Mouse (Mus musculus): ENCODE measurements around the gene Trpm3.

The Trpm3 gene

DNA sequence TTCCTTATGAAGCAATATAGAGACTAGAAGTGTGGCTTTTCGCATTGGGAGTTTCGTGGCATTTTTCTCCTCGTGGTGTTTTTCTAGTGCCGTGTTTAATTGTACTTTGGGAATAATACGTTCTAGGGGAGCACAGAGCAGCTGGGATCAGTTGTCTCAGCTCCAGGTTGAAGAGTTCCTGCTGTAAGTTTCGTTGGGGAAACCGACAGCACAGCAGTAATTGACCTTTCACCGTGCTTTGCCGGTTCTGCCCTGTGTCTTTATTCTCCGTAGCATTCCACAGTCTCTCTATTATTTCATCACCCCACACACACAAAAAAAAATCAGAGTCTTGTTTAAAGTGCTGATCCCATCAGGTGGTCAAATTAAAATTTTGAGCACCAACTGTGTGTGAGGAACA lies 496.8 kb downstream of the Trpm3 start:
- no peak for DNase-seq (ENCODE audit: low spot score in 2 of 2)

DNA sequence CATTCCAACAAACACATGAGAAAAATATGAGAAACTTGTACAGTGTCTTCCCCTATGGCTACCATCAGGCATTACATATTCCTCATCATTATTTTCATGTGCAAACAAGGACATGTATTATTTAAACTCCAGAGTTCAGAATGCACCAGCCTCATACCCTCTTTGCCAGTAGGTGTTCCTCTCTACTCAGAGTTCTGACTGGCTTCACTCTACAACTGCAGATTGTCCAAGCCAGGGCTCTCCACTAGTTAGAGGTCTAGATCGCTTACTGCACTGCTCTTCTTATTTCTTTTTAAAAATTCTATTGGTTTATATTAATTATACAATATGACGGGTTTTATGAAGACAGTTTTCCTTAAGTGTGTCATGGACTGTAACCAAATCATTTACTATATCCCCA lies 498.9 kb downstream of the Trpm3 start:
- no peak for DNase-seq (ENCODE audit: low spot score in 2 of 2)

DNA sequence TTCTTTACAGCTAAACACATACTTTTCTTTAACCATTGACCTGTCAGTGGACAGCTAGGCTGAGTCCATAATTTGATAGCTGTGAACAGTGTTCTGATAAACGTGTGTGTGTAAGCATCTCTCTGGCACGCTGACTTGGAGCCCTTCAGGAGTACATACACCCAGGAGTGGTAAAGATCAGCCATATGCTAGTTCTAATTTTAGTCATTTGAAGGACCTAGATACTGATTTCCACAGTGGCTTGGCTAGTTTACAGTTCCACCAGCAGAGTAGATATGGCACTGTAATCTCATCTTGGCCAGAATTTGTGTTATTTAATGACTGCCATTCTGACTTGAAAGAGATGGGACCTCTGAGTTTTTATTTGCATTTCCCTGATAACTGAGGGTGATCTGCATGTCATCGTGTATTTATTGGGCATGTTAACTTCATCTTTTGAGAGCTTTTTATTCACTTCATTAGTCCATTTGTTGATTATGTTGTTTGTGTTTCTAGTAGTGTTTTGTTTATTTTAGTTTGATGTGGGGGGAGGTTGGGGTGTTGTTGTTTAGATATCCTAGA lies 499.6 kb downstream of the Trpm3 start:
- no peak for DNase-seq (ENCODE audit: low spot score in 2 of 2)

DNA sequence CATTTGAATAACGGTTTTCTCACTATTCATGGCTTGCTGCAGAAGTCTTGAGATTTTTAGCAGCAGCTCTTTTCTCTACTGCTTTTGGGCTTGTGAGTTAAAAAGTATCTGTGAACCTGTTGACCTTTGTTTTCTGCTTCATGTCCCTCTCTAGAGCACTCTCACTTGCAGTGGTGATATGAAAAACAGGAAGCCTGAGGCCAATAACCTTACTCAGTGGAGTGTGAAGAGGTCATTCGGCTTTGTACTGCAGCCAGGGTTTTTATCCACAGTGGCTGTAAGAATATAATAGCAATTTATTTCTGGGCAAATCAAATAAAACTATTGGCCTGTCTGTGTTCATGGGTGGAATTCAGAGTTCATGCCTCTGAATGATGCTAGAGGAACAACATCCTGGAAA lies 503.3 kb downstream of the Trpm3 start:
- DNase-seq (ENCODE audit: low spot score in 2 of 2) = no peak

DNA sequence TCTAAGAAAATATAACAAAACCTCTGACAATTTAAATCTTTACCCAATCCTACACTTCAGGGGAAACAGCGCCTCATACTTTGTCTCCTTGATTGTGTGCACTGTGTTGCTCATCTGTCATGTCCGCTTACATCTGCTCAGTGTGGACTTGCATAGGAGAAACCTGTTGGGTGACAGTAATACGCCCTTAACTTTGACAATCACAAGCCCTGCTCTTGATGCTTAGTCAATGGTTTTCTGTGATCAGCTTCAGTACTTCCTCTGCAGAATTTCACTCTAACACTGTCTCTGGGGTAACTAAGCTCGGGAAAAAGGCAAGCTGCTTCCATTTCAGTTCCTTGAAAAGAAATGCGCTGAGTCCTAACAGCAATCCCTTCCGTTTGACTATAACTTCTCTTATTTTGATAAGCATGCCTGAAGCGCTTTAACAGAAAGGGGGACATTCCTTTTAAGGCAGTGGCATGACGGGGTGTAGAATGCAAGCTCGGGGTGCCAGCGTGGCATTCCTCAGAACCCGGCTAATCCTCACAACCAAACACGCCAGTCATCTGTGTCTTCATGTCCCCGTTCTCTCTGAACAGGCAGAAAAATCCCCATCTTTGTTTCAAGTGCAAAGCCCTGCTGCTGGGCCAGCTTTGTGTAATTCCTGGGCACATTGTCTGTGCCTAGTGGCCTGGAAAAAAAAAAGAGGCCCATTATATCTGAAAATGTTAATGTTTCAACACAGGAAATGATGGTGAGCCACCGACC lies 517.8 kb downstream of the Trpm3 start:
- no peak for DNase-seq (ENCODE audit: low spot score in 2 of 2)

DNA sequence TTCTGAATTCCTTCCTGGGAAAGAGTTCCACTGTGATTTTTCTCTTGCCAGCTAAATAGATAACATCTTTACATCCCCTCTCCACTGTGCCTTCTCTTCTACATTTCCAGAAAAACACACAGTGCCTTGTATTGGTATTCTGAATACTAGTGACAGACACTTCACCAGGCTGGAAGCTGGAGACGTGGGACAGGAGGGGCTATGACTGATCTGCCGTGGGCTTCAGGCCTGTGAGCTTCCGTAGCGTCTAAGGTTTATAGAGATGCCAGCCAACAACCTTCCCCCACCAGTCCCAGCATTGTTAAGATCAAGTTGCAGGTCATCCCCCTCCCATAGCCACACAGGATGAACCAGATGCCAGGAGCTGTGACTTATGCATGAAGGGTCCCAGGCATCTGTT lies 518.4 kb downstream of the Trpm3 start:
- no peak for DNase-seq (ENCODE audit: low spot score in 2 of 2)

DNA sequence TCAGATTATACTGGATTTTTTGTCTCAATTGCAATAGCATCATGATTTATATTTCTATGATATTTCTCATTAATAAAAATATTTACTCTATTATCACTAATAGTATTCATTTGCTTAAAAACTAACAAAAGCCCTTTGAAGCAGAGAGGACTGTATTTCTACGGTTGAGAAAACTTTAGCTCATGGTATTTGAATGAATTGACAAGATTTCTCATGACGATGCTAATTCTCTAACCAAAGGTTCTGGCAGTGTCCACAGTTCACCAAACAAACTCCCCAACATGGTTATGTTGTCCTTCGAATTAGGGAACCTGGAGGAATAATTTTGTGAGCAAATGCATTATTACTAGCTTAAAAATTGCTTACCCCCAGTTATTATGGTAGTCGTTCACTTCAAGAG lies 526.6 kb downstream of the Trpm3 start:
- DNase-seq (ENCODE audit: low spot score in 2 of 2) = no peak

DNA sequence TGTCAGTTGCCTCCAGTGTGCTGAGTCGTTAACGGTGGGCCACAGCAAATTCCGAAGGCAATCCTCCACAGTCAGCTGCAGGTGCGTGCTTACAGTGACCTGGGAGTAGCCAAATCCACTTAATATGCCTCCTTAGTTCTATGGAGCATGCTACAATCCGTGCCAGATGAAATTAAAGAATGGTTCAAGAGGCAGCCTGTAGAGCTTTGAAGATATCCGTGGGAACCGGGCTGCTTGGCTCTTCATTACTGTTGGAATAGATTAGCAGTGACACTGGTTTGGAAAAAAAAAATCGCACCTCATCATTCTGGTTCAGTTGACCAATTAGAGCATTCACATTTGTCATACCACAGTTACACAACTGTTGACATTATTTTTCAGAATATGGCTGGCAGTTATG lies 531.4 kb downstream of the Trpm3 start:
- no peak for DNase-seq (ENCODE audit: low spot score in 2 of 2)

DNA sequence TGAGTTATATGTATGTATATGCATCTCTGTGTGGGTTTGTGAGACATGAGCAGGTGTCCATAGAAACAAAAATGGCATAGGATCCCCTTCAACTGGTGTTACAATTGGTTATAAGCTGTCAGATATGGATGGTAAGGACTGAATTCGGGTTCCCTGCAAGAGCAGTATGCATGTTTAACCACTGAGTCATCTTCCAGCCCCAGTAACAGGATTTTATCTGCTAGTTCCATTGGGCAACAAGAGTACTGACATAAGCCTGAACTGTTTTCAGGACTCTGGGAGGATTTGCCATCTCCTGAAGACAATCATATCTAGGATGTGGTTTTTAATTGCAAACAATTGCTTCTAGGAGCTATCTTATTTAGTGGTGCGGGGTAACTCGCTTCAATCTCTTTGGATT lies 534.0 kb downstream of the Trpm3 start:
- DNase-seq (ENCODE audit: low spot score in 2 of 2) = no peak

DNA sequence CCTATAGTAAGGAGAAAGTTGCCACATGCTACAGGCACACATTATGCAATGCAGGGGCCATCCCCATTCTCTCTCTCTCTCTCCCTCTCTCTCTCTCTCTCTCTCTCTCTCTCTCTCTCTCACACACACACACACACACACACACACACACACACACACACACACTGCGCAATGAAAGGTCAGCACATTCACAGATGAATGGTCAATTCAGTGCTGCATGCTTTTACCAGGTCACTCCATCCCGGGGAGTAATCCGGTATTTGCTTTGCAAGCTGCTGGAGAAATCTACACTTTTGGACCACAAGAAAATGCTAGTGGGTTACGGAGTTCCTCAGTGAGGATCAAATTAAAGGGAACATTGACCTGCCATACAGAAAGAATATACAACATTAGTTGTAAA lies 537.4 kb downstream of the Trpm3 start:
- no peak for DNase-seq (ENCODE audit: low spot score in 2 of 2)

DNA sequence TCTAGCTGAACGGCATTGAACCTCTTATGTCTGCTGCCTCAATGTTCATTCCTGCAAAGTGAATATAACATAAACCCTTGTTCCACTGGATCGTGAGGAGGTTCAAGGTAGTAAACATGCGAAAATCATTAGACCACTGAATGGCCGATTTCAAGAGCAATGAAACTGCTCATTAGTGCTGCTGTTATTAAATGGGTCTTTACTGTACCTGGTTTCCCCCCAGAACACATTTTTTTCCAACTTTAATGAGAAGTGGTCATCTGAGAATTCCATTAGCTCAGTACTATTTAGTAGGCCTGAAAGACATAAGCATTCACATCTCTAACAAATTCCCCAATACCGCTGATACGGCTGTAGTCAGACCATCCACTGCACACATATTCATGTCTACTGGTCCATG lies 543.4 kb downstream of the Trpm3 start:
- no peak for DNase-seq (ENCODE audit: low spot score in 2 of 2)

DNA sequence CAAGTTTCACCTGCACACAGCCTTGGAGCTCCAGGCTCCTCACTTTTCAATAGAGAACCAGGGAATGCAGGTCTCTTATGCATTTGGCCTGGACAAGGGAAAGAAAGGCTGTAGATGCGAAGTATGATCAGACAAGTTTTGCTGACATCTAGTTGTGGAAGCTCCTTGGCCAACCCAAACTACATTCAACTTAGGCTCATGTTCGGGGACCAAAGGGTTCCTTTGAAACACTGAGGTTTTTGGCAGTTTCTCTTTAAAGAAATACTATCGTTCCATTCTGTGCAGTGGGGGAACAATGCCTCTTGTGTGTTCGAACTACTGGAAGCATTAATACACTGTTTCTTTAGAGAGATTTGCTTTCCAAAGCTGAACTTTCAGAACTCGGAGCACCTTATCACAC lies 553.1 kb downstream of the Trpm3 start:
- DNase-seq (ENCODE audit: low spot score in 2 of 2) = no peak

DNA sequence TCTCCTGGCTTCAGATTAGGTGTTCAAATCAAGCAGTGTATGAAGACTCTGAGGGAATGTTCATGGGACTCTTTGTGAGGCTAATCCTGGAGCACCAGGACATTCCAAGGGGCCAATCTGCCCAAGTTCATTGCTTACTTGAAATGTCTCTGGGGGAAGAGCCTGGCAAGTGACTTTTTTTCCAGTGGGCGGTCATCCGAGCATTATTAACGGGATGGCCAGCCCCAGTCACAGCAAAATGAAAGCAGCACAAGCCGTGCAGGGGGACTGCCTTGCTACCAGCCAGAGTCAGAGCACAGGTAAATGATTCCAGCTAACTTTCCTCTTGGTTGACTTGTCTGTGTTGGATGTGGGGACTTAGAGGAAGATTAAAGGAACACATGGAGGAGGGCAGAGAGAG lies 553.7 kb downstream of the Trpm3 start:
- DNase-seq (ENCODE audit: low spot score in 2 of 2) = no peak

DNA sequence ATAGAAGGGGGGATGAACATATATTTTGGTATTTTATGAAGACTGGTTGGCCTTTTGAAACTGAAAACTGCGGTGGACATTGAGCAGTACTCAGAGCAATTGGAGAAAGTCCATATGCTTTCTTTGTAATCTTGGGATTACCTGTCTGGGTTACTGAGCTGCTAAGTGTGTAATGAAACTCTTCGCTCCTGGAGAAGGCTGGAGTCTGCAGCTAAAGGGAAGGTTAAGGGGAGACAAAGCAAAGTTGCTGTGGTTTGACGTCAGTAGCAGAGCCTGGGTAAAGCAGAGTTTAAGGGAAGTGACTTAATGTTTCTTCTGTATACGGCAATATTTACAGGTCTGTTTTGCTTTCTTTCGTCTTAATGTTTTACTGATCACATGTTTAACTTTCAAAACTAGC lies 554.1 kb downstream of the Trpm3 start:
- DNase-seq (ENCODE audit: low spot score in 2 of 2) = no peak

DNA sequence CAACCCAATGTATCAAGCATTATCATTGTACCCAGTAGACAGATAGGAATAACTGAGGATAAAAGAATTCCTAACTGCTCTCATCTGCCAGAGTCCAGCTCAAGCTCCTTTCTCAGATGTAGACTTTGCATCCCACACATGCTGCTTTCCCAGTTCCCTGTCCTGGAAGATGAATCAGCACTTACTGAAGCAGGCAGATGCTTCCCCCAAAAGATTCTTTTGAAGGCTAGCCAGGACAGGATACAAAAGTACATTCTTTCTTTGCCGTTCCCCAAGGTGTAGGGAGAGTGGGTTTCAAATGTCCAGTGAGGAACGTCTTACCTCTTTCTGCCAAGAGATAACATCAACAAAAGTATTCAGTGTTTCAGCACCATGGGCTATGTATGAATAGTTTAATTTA lies 556.6 kb downstream of the Trpm3 start:
- DNase-seq (ENCODE audit: low spot score in 2 of 2) = no peak

DNA sequence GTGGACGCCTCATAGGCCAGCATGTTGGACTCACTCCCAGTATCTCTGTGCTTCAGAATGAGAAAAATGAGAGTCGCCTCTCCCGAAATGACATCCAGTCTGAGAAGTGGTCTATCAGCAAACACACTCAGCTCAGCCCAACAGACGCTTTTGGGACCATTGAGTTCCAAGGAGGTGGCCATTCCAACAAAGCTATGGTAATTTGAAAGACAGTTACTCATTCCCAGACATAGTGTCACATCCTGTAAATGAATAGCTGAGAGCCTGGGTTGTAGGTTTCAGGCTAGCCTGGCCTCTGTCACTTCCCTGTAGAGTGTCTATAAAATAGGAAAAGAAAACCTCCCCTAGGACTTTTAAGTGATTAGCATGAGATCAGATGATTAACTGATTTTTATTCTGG lies 559.9 kb downstream of the Trpm3 start:
- no peak for DNase-seq (ENCODE audit: low spot score in 2 of 2)

DNA sequence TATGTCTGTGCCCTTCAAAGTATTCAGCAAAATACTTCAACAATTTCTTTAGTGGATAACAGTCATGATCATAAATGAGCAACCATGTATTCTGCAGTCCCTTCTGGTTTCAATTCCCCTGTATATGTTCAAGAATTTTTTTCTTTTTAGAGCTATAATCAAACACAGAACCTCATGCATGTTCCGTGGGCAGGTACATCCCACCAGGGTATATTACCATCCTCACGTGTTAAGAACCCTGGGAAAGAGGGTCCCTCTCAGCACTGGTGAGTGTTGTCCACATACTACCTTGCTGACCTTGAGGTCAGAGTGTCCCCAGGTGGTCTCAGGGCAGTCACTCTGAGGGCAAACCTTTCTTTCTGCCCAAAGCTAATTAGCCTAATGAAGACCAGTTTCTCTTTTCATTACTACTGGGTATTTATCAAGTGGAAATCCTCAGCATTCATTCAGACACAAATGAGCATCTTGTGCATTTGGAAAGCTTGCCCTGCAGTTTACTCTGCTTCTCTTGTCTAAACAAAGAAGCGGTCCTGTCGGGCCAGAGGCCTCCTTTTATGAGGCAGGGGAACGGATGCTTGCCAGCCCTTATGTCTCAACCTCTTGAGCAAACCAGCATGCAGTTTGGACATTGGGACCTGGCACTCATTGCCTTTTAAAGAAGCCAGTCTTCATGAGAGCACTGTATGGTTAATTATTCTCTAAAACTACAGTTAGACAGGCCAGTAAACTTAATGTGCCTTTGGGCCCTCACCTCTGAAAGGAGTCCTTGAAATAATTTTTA lies 562.2 kb downstream of the Trpm3 start:
- DNase-seq (ENCODE audit: low spot score in 2 of 2) = no peak

DNA sequence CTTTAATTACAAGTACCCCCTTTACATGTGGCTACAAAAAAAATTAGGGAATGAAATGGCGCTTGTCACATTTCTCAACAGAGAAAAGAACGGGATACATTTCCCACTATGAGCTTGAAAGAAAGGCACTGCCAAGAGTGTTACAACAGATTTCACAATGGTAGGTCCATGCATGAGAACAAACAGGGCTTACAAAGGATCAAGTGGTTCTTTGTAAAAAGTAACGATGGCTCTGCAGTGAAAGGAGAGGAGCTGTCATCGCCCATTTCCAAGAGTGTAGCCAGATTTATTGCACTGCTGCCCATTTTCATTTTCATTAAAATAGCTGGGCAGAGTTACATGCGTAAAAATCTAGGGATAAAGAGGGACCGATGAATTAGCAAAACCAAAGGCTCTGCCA lies 565.0 kb downstream of the Trpm3 start:
- no peak for DNase-seq (ENCODE audit: low spot score in 2 of 2)

DNA sequence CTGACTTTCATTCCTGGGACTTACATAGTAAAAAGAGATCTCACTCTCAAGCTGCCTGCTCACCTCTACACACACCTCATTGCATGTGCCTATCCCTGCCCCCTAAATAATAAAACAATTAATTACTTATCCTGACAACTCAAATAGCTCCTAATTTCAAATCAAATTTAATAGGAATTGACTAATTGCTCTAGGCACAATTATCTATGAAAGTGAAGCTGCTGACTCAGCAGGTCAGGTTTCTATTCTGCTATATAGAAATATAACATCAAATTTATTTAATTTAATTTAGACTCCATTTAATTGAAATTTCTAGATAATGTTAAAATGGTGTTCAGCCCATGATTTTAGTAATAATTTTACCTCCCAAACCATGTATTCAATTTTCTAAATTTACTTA lies 566.6 kb downstream of the Trpm3 start:
- no peak for DNase-seq (ENCODE audit: low spot score in 2 of 2)

DNA sequence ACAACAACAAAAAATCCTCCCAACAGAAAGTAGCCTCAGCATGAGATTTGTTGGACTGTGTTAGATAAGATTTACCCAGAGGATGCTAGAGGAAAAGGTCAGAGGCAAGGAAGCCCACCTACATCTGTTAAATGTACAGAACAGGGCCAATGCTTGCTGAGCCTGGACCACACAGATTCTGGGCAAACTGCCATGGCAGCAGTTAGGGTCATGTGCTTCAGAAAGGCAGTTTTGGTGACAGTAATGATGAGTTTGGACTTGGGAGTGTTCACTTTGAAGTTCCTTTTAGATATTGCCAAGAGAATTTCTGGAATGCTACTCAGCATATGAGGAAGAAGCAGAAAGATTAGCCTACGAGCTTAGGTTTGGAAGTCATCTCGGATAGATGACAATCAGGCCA lies 580.2 kb downstream of the Trpm3 start:
- DNase-seq (ENCODE audit: low spot score in 2 of 2) = no peak

DNA sequence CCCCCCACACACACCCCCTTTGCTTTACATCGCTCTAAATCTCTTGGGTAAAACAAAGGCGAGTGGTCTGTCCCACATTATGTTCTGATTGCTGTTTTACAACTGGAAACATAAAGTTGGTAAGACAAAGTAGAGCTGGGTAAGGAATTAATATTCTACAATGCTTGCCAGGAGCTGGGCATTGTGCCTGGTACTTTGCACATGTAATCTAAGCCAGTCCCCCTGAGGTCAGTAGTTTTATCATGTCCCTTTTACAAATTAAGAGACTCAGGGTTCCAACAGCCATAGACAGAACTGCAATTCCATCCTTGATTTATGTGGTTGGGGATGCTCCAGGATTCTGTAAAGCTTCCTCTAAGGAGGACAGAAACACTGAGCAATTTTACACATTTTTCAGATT lies 591.0 kb downstream of the Trpm3 start:
- no peak for DNase-seq (ENCODE audit: low spot score in 2 of 2)

DNA sequence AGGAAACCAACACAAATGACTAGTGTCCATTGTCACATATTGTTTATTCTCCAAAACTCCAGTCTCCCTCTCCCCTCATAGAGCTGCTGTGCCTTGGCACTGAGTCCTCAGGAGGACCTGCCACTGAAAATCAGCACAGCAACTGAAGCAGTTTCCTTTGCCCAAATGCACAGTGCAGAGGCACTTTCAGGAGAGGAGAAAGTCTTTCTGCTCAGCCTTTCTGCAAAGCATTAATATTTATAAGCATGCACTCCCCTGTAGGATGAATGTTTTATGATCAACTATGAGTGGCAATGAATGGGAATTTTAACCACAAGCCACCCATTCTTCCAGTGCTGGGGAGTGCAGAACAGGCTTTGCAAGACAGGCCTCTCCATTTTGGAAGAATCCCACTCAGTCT lies 592.1 kb downstream of the Trpm3 start:
- no peak for DNase-seq (ENCODE audit: low spot score in 2 of 2)

DNA sequence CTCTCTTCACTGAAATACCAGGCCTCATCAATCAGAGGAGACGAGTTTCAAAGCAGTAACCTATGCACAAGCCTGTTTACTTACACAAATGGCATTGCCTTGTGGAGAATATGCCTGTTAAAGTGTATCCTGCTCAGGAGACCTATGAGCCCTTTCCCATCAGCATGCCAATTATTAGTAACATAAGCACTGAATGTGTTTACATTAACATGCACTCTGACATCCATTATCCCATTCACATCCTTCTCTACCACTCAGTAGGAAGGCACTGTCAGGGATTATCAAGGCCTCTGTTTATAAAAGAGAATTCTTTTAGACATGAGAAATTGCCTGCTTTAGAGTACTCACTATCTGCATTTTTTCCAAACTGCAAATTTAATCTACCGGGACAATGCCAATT lies 598.0 kb downstream of the Trpm3 start:
- no peak for DNase-seq (ENCODE audit: low spot score in 2 of 2)

Measured in spleen, postnatal 14 days (tissue).